Mouse (Mus musculus): Measurements from ENCODE around the gene Tyrobp. TPM values are rescaled to one million over a fixed set of nuclear protein-coding genes. Genes with fewer than 3 reads are reported as not detected.
A peak's percentile ranks its signal among the peaks of the same experiment; 100 is the strongest.

Gene Tyrobp
- polyA plus RNA-seq, 1 experiment from 2014 or later: 32.2 TPM

DNA sequence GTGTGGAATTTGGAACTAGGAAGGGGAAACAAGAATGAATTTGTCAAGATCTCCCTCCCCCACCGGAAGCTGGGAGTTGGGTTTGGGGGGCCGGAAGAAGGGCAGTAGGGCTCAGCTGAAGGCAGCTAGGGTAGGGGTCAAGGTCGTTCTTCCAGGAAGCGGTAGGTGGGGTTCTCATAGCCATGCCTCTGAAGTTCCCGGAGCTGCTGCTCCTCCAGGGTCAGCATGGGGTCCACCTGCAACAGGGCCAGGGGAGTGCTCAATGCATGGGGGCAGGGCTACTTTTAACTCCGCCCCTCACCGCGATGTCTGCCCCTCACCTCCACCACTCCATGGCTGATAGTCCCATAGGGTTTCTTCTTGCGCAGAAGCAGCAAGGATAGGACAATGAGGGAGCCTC, 21.6 kb downstream of the Tyrobp start:
- Histone ChIP-seq H3K4me3 (ENCODE audit: low read length) (no peak overlapping the region), H3K36me3 (ENCODE audit: control insufficient read depth, insufficient read depth) (no peaks in the 10 kb centered on the region), H3K27me3 (ENCODE audit: control insufficient read depth, insufficient read depth, low read length) (peaks cover 30% of the 10 kb centered on the region), H3K4me2 (ENCODE audit: low read depth, low read length) (no peak overlapping the region), H3K9me3 (replicated peaks; ENCODE audit: control insufficient read depth, low read length) (no peaks in the 10 kb centered on the region), H3K9ac (ENCODE audit: low read length) (no peak overlapping the region), H3K27ac (ENCODE audit: low read length) (no peak overlapping the region), H3K4me1 (ENCODE audit: control insufficient read depth, insufficient read depth, low read length) (no peaks in the 10 kb centered on the region)
- no peak for ATAC-seq (replicated peaks; ENCODE audit: extremely low read depth, insufficient read depth, low FRiP score)
- 41% methylated on average over 9 of the region's 9 CpGs for WGBS

GRCm38 (mm10) chr7:30436879-30437278, 23.3 kb downstream of the Tyrobp start:
- Histone ChIP-seq H3K36me3 (ENCODE audit: control insufficient read depth, insufficient read depth) (no peaks in the 10 kb centered on the region), H3K9ac (ENCODE audit: low read length) (no peak overlapping the region), H3K4me2 (ENCODE audit: low read depth, low read length) (no peak overlapping the region), H3K4me1 (ENCODE audit: control insufficient read depth, insufficient read depth, low read length) (no peaks in the 10 kb centered on the region), H3K27me3 (ENCODE audit: control insufficient read depth, insufficient read depth, low read length) (peaks cover 30% of the 10 kb centered on the region), H3K4me3 (ENCODE audit: low read length) (no peak overlapping the region), H3K27ac (ENCODE audit: low read length) (no peak overlapping the region), H3K9me3 (replicated peaks; ENCODE audit: control insufficient read depth, low read length) (no peaks in the 10 kb centered on the region)
- WGBS: 17% methylated on average over 10 of the region's 10 CpGs
- no peak for ATAC-seq (replicated peaks; ENCODE audit: extremely low read depth, insufficient read depth, low FRiP score)

DNA sequence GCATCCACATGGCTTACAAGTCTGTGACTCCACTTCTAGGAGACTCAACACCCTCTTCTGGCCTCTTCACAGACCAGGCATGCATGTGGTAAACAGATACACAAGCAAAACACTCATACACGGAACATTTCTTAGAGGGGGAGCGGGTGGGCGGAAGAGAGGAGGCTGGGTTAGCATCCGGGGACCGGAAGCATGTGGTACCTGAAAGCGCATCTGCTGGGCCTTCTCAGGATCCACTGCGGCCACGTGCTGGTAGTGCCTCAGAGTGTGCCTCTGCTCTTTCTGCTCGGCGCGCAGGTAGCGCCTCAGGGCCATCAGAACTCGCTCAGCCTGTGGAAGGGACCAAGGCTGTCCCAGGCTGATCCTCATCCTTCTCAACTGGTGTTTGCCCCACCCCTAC, 26.2 kb downstream of the Tyrobp start:
- no peak for ATAC-seq (replicated peaks; ENCODE audit: extremely low read depth, insufficient read depth, low FRiP score)
- peaks cover 8% of the 10 kb centered on the region for H3K4me1 ChIP-seq (ENCODE audit: control insufficient read depth, insufficient read depth, low read length)
- WGBS: 74% methylated on average over 13 of the region's 13 CpGs
- no peak overlapping the region for H3K27ac ChIP-seq (ENCODE audit: low read length)
- peaks cover 47% of the 10 kb centered on the region for H3K27me3 ChIP-seq (ENCODE audit: control insufficient read depth, insufficient read depth, low read length)
- H3K36me3 ChIP-seq (ENCODE audit: control insufficient read depth, insufficient read depth): no peaks in the 10 kb centered on the region
- no peak overlapping the region for H3K4me2 ChIP-seq (ENCODE audit: low read depth, low read length)
- H3K9me3 ChIP-seq (replicated peaks; ENCODE audit: control insufficient read depth, low read length): no peaks in the 10 kb centered on the region
- H3K9ac ChIP-seq (ENCODE audit: low read length): no peak overlapping the region
- H3K4me3 ChIP-seq (ENCODE audit: low read length): no peak overlapping the region

GRCm38 (mm10) chr7:30440697-30441096, 27.1 kb downstream of the Tyrobp start:
- no peak overlapping the region for H3K27ac ChIP-seq (ENCODE audit: low read length)
- no peaks in the 10 kb centered on the region for H3K36me3 ChIP-seq (ENCODE audit: control insufficient read depth, insufficient read depth)
- H3K9ac ChIP-seq (ENCODE audit: low read length): no peak overlapping the region
- no peaks in the 10 kb centered on the region for H3K9me3 ChIP-seq (replicated peaks; ENCODE audit: control insufficient read depth, low read length)
- H3K4me2 ChIP-seq (ENCODE audit: low read depth, low read length): no peak overlapping the region
- peaks cover 50% of the 10 kb centered on the region for H3K27me3 ChIP-seq (ENCODE audit: control insufficient read depth, insufficient read depth, low read length)
- WGBS: 17% methylated on average over 5 of the region's 5 CpGs
- no peak for ATAC-seq (replicated peaks; ENCODE audit: extremely low read depth, insufficient read depth, low FRiP score)
- no peak overlapping the region for H3K4me3 ChIP-seq (ENCODE audit: low read length)
- H3K4me1 ChIP-seq (ENCODE audit: control insufficient read depth, insufficient read depth, low read length): peaks cover 8% of the 10 kb centered on the region

GRCm38 (mm10) chr7:30443696-30444095, 30.1 kb downstream of the Tyrobp start:
- peaks cover 38% of the 10 kb centered on the region for H3K27me3 ChIP-seq (ENCODE audit: control insufficient read depth, insufficient read depth, low read length)
- no peak for ATAC-seq (replicated peaks; ENCODE audit: extremely low read depth, insufficient read depth, low FRiP score)
- no peak overlapping the region for H3K27ac ChIP-seq (ENCODE audit: low read length)
- no peak overlapping the region for H3K4me3 ChIP-seq (ENCODE audit: low read length)
- H3K4me2 ChIP-seq (ENCODE audit: low read depth, low read length): peak overlapping the region; percentile 91; the same call in 1 of the 2 replicates
- H3K36me3 ChIP-seq (ENCODE audit: control insufficient read depth, insufficient read depth): no peaks in the 10 kb centered on the region
- no peak overlapping the region for H3K9ac ChIP-seq (ENCODE audit: low read length)
- H3K4me1 ChIP-seq (ENCODE audit: control insufficient read depth, insufficient read depth, low read length): peaks cover 8% of the 10 kb centered on the region
- H3K9me3 ChIP-seq (replicated peaks; ENCODE audit: control insufficient read depth, low read length): 0 out of 2 replicates have a peak, but pooled peaks cover 2% of the 10 kb centered on the region
- WGBS: 22% methylated on average over 9 of the region's 9 CpGs

GRCm38 (mm10) chr7:30444154-30444970, 30.8 kb downstream of the Tyrobp start:
- H3K4me3 ChIP-seq (ENCODE audit: low read length): peak overlapping the region; percentile 68
- ATAC-seq (replicated peaks; ENCODE audit: extremely low read depth, insufficient read depth, low FRiP score): no peak
- H3K36me3 ChIP-seq (ENCODE audit: control insufficient read depth, insufficient read depth): no peaks in the 10 kb centered on the region
- no peak overlapping the region for H3K27ac ChIP-seq (ENCODE audit: low read length)
- H3K4me2 ChIP-seq (ENCODE audit: low read depth, low read length): peak overlapping the region; percentile 91
- peak overlapping the region; percentile 75; the same call in 1 of the 2 replicates for H3K9ac ChIP-seq (ENCODE audit: low read length)
- H3K27me3 ChIP-seq (ENCODE audit: control insufficient read depth, insufficient read depth, low read length): peaks cover 38% of the 10 kb centered on the region
- 2% methylated on average over 38 of the region's 38 CpGs for WGBS
- H3K9me3 ChIP-seq (replicated peaks; ENCODE audit: control insufficient read depth, low read length): 0 out of 2 replicates have a peak, but pooled peaks cover 2% of the 10 kb centered on the region
- peaks cover 8% of the 10 kb centered on the region for H3K4me1 ChIP-seq (ENCODE audit: control insufficient read depth, insufficient read depth, low read length)

DNA sequence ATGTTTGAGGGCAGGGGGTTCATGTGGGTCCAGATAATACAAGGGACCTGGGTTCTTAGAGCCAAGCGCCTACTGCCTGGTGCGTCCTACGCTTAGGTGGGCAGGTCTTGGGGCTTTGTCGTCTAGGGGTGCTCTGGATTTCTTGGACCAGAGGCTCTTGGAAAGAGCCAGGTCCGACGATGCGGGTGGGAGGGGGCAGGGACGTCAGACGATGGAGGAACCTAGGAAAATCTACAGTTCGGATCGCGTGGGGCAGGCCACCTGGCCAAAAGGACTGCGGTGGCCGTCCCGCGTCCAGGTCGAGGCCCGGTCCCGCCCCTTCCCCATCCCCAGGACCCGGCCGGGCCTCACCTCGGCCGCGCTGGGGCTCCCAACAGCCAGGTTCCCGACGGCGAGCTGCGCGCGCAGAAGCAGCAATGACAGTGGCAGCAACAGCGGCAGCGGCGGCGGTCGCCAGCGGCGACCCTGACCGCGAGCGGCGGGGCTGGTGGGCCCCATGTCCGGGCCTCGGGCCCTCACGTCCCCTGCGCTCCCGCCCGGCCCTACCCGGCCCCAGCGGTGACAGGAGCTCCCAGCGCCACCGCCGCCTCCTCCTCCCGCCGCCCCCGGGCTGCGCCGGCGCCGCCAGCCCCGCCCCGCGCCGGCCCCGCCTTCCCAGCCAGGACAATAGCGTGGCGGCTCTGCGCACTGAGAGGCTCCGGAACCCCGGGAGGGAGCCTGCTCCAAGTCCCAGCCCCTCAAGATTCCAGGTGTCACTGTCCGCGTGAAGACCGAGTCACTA, 31.6 kb downstream of the Tyrobp start, which contains the start of gene Aplp1:
Gene Aplp1, minus strand, starts transcription at position 565 of the 781 bp plus-strand sequence.
- Histone ChIP-seq H3K9ac (ENCODE audit: low read length) (peak within 1 kb of the TSS; percentile 75), H3K4me1 (ENCODE audit: control insufficient read depth, insufficient read depth, low read length) (peaks cover 8% of the 10 kb centered on the region), H3K9me3 (replicated peaks; ENCODE audit: control insufficient read depth, low read length) (0 out of 2 replicates have a peak, but pooled peaks cover 2% of the 10 kb centered on the region), H3K36me3 (ENCODE audit: control insufficient read depth, insufficient read depth) (no peaks in the 10 kb centered on the region), H3K4me3 (ENCODE audit: low read length) (peak within 1 kb of the TSS; percentile 68), H3K27ac (ENCODE audit: low read length) (no peak within 1 kb of the TSS), H3K4me2 (ENCODE audit: low read depth, low read length) (peak within 1 kb of the TSS; percentile 91), H3K27me3 (ENCODE audit: control insufficient read depth, insufficient read depth, low read length) (peaks cover 34% of the 10 kb centered on the region)
- under 1% methylated on average over 65 of the region's 72 CpGs for WGBS
- ATAC-seq (replicated peaks; ENCODE audit: extremely low read depth, insufficient read depth, low FRiP score): peak; percentile 64; the same call in 1 of the 2 replicates

DNA sequence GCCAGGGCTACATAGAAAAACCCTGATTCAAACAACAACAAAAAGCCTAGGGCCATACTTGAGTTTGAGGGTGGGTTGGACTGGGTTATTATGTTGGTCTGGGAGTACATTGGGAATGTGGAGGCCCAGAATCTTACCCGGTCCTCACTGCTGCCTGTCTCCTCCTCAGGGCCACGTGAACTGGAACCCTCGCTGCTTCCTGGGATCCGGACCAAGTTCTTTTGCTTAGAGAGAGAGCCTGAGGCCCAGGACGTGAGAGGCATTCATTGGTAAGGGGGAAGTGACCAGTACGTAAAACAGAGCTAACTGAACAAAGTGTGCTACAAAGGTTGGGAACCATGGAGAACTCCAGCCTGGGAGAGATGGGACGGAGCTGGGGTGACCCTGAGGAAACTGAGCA, 36.7 kb downstream of the Tyrobp start:
- ATAC-seq (replicated peaks; ENCODE audit: extremely low read depth, insufficient read depth, low FRiP score): no peak
- 60% methylated on average over 7 of the region's 7 CpGs for WGBS
- Histone ChIP-seq H3K4me1 (ENCODE audit: control insufficient read depth, insufficient read depth, low read length) (peaks cover 2% of the 10 kb centered on the region), H3K4me2 (ENCODE audit: low read depth, low read length) (no peak overlapping the region), H3K4me3 (ENCODE audit: low read length) (no peak overlapping the region), H3K27me3 (ENCODE audit: control insufficient read depth, insufficient read depth, low read length) (peaks cover 39% of the 10 kb centered on the region), H3K36me3 (ENCODE audit: control insufficient read depth, insufficient read depth) (no peaks in the 10 kb centered on the region), H3K9me3 (replicated peaks; ENCODE audit: control insufficient read depth, low read length) (0 out of 2 replicates have a peak, but pooled peaks cover 2% of the 10 kb centered on the region), H3K27ac (ENCODE audit: low read length) (no peak overlapping the region), H3K9ac (ENCODE audit: low read length) (no peak overlapping the region)

- Histone ChIP-seq H3K9me3 (replicated peaks; ENCODE audit: control insufficient read depth, low read length) (no peaks in the 10 kb centered on the region), H3K27me3 (ENCODE audit: control insufficient read depth, insufficient read depth, low read length) (peaks cover 59% of the 10 kb centered on the region), H3K9ac (ENCODE audit: low read length) (no peak overlapping the region), H3K4me3 (ENCODE audit: low read length) (no peak overlapping the region), H3K27ac (ENCODE audit: low read length) (no peak overlapping the region), H3K4me1 (ENCODE audit: control insufficient read depth, insufficient read depth, low read length) (peaks cover 2% of the 10 kb centered on the region; the same call in 1 of the 2 replicates), H3K4me2 (ENCODE audit: low read depth, low read length) (no peak overlapping the region), H3K36me3 (ENCODE audit: control insufficient read depth, insufficient read depth) (no peaks in the 10 kb centered on the region)
- 19% methylated on average over 25 of the region's 25 CpGs for WGBS
- no peak for ATAC-seq (replicated peaks; ENCODE audit: extremely low read depth, insufficient read depth, low FRiP score)
Observed at GRCm38 (mm10) chr7:30453327-30453726, 39.8 kb downstream of the Tyrobp start.

All from heart, embryonic 16.5 days (tissue).